Mouse (Mus musculus) embryo, embryonic 9.5 days (tissue): ENCODE measurements at regions not wholly inside any gene's neighbourhood (a gene's known extent, or its start where the extent isn't known, plus 50 kb on each side); places are given as distances from the start of the nearest gene placed in this dataset.

Source experiments
- DNase-seq: peaks from one replicate; pipeline ENCODE4 v3.0.0-alpha.2; 2017; ENCODE audit errors: extremely low spot score

DNA sequence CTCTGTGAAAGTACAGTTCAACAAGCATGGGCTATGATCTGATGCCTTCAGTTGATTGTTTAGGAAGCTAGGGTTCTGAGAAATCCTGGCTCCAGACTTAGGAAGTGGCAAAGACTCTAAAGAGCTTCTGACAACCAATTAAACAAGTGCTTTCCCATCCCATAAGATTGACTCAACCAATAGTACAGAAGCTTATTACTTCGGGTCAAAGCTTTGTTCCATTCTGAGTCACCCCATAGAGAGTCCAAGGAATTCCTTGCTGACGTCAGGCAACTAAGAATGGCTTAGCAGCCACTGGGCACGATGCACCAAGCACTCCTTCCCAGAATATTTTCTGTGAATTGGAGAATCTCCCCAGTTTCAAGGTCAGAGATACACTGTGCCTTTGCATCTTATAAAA lies 59.0 kb upstream of the Ntm start:
- DNase-seq: no peak

DNA sequence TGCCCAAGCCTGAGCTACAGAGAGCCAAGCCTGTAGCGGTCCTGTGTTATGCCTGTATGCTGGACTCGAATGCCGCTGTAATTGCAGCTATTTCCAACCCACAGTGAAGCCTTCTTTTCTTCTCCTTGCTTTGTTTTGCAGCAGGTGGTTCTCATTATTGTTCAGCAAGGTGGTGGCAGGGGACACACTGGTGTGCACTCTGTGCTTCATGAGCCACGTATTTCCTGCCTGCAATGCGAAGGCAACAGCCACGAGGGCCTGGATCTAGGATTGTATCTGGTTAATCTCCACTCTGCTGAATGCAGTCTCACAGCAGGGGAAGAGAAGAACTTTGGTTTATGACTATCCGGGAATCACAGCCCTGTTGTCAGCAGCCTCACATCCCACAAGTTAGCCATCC lies 62.3 kb upstream of the Ntm start:
- no peak for DNase-seq

DNA sequence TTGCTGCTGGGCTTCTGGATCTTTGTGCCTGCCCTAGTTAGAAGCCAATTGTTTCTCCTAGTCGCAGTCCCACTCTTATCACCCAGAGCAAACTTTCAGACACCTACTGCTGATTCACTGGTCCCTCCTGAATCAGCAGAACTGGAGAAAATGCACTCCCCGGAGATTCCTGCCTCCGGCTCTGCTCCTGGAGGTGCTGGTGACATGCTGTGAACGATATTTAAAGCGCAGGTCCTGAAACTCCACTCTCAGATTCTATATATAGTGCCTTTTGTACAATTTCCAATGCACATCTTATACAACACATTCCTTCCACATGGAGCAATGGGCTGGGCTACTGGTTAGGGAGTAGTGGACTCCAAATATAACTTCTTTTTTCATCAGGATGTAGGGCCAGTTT lies 64.0 kb upstream of the Ntm start:
- no peak for DNase-seq

DNA sequence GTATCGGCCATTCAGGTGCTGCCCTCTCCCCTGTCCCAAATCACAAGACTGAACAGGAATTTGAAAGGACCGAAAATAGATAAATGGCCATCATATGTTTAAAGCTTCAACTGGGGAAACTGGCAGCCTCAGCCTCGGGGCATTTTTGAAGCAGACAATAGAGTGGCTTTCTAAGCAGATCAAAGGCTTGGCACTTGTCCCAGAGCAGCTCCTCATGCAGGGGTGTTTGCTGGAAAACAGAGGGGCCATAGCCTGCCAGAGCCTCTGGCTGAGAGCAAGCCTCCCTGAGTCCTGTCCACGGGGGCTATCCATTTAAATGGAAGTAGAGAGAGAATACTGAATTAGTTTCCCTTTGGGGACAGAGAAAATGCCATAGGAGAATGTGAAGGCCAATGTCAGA lies 77.5 kb upstream of the Ntm start:
- DNase-seq: peak; percentile 14

DNA sequence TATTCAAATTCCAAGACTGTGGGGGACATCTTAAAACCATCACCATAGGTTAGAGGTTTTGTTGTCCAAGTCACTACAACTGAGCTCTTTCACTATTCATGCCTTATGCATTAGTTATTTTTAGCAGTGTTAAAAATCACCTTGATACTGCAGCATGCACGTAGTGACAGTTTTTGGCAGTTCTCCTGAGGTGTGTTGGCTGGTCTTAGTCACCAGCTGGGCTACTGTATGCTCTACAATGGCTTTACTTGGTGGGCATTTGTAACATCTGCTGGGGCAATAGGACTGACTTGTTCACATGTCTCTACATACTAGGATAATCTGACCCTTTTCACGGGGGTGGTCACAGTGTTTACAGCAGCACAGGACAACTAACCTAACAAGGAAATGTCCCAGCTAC lies 101.6 kb upstream of the Ntm start:
- DNase-seq: no peak

DNA sequence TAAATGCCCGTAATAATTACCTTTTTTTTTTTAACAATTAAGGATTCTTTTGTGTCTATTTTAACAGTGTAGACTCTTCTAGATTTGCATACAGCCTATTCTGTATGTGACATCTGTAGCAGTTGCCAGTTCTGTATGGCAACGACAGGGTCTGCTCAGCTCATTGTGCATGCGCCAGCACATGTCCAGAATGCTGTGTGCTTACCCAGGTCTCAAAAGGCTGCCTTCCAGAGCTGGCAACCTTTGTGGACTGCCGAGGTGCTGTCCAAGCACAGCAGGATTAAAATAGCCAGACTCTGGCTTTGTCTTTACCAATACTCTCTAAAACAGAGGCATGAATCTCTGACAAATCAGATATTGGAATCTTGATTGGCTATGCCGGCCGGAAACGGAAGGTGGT lies 105.0 kb upstream of the Ntm start:
- no peak for DNase-seq

DNA sequence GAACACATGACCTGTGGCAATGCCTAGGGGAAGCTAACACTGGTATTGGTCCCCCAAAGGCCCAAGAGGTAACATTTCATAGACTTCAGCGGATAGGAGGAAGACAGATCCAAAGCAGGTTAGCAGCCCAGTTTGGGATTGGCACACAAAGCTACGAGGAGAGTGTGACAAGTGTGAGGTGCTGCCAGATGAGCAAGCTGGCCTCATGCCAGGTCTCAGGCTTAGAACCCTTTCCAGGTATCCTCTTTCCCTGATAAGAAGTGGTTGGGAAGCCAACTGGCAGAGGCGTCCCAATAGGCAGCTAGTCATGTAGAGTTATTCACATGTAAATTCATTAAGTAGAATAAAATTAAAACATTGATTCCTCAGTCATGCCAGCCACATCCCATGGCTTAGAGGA lies 112.3 kb upstream of the Ntm start:
- DNase-seq: no peak

DNA sequence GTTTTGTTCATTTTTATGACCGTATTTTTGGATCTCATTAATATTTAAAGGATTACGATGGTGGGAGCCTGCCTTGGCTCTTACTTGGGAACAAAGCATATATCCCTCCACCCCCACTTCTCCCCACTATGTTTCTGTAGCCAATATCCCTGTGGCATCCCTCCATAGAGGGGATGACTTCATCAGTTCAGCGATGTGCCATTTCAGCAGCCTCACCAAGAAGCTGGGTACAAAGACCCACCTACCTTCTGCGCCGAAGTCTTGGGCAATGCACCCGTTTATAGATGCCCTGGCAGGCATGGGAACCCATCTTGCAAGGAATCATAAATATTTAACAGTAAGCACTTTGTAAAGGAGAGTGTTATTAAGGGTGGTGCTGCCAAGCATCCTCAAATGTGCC lies 113.1 kb upstream of the Ntm start:
- no peak for DNase-seq

DNA sequence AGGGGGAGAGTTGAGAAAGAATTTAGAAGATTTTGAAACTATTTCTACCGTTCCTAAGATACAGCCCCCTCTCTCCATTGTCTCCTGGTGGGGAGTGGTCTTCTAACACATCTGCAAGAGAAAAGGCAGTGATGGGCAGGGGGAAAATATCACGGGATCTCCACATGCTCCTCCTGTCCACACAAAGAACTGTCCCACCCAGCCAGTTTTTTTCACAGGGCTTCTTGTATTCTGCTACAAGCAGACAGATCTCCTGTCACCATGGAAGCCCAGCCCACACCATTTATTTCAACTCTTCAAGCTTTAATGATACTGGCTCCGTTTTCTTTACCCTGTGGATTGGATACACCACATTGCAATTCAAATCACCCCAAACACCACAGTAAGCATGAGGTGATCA lies 113.5 kb upstream of the Ntm start:
- DNase-seq: no peak

DNA sequence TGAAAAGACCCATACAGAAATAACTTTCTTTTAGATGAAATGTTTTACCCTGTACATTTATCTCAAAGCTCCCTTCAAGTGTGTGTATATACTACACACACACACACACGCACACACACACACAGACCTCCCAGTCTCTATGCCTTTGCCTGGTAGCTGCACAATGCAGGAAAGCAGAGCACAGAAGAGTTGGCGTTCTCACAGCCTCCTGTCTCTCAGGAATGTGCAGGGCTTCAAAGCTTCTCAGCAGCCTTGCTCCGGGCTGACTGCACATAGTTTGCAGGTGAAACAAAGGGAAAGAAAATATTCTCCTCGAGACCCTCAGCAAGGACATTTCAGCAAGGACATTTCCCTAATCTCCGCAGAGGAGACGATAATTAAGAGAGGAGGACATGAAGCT lies 139.0 kb upstream of the Ntm start:
- DNase-seq: peak; percentile 15

DNA sequence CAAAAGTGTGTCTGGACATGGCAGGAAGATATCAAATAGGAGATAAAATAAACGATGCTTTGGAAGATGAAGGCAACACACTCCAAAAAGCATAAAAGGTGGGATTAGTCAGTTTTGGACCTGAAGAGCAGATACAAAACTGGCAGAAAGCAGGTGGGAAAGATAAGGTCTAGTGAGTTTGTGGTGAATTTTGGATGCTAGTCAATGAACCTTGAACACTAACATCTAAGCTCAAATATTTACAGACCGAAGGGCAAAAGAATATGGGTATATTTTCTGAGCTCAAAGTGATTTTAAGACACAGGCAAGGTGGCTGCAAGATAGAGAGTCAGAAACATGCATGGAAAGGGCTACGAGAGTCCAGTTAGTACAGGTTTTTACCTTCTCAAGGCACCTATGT lies 159.4 kb upstream of the Ntm start:
- DNase-seq: no peak

DNA sequence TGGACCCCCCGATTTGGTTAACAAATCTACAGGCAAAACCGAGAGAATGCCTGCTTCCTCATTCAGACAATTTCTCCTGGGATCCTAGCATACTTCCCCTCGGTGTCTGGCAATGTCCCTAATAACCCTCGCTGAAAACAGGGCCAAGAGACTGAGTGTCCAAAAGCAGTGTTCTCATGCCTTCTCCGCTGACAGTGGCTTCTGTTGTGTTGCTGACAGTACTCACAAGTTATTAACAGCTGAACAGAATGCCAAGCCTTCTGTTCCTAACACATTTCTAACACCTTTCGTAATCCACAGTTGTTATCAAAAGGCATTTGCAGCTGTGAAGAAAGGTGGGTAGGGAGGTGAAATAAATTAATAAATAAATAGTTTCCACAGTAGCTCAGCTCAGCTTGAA lies 166.2 kb upstream of the Ntm start:
- no peak for DNase-seq

DNA sequence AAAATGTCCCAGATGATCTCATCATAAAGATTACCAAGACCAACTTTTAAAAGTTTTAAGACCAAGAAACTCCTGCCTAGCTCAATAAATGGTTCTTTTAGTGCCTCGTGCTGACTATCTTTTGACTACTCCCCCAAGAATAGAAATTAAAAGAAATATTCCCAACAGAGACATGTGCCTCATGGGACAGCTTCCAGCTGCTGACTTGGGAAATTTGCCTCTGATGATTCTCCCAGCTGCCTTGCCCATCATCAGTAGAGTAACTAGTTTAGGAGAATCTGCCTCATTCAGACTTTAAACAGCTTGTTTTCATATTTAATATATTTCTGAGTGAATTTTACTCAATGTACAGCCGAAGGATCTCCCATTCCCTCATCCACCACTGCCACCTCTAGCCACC lies 168.7 kb upstream of the Ntm start:
- no peak for DNase-seq

DNA sequence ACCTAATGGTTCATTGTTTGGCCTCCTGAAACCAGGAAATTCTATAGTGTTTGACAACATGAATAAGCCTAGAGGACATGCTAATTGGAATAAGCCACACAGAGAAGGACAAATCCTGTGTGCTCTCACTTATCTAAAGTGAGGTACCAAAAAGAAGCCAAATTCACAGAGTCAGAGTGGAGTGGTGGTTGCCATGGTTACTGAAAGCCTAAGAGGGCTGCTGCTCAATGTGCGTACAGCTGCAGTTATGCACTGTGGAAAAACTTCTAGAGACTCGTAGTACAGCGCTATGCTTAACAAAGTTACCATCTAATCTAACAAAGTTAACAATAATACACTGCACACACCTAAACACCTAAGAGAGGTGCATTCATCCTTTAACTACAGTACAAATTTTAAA lies 171.4 kb upstream of the Ntm start:
- DNase-seq: no peak

DNA sequence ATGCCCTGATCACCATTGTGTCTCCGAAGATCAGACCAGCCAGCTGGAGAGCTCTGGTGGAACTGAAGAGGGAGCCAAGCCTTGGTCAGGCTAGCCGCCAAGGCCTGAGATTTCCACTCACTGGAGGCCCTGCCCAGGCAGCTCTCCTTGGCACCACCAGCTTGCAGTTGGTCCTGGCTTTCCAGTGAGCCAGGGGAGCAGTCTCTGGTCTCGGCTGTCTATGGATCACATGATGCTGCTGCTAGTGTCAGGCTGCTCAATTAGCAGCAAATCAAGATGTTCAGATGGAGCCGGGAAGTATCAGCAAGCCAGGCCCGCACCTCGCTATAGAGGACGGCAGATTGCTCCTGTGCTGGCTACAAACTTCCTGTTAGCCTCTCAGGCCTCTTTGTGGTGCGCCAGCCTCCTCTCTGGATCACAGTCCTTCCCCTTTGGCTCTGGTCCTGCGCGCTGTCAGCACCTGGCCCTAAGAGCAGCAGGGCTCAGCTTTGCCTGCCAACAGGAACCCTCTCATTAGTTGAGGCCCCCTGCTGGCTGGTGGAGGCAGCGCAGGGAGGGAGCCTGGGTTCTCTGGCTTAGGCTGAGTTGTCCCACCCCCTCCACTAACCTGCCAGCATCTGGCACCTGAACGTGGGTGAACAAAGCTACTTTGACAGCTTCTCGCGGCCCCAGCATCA lies 174.8 kb upstream of the Ntm start:
- peak; percentile 79 for DNase-seq

DNA sequence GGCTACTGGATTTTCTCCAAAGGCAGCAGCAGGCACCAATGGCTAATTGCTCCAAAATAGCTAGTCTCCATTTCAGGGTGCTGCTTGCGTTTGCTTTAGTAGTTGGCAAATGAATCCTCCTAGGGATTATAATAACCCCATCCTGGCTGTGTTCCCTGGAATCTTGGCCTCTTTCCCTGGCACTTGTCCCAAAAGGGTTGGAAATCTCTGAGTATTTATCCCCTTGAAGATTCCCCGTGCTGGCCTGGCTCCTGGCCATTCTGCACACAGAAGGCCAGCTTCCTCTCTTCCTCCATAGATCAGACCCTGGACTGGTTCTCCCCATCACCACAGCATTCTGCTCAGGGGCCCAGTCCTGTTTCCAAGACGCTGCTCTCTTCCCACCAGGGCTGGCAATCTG lies 177.2 kb upstream of the Ntm start:
- DNase-seq: no peak

DNA sequence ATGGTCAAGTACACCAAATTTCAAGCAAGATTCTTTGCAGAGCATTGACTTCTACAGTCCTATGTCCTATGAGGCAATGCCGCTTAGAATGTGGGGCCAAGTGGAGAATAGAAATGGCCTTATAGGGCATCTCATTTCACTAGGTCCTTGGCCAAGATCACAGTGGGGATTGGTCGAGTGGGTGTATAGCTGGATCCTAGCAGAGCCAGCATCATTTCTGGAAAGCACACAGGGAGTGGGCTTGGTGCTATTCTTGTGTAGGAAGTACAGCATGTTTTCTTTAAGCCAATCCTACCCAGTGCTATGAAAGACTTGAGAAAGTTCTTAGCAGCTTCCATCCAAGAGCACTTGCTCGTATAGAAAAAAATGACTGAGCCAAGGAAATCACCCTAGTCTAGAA lies 178.2 kb upstream of the Ntm start:
- no peak for DNase-seq

DNA sequence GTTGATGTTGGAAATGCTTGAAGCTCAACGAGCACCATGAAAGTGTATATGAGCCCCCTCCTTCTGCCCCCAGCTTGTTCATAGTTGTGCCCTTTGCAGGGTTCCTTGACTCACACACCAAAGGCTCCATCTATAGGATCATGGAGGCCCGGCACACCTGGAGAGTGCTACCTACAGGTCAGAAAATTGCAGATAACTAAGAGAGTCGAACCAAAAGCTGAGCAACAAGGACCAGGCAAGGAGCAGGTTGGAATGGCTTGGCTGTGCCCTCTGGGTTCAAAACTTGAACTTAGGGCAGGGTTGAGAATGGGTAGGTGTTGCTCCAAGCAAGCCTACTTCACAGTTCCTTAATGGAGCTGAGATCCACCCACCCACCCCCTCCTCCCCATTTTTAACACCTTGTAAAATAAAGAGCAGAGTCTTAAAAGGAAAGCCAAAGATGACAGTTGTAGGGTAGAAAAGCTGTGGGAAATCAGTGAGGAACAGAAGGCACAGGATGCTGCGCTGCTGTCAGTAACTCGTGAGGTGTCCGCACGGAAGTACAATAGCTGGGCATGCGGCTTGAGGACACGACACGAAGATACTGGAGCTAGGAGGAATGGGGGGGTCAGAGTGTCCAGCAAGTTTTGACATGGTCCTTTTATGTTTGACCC lies 180.0 kb upstream of the Ntm start:
- DNase-seq: no peak

DNA sequence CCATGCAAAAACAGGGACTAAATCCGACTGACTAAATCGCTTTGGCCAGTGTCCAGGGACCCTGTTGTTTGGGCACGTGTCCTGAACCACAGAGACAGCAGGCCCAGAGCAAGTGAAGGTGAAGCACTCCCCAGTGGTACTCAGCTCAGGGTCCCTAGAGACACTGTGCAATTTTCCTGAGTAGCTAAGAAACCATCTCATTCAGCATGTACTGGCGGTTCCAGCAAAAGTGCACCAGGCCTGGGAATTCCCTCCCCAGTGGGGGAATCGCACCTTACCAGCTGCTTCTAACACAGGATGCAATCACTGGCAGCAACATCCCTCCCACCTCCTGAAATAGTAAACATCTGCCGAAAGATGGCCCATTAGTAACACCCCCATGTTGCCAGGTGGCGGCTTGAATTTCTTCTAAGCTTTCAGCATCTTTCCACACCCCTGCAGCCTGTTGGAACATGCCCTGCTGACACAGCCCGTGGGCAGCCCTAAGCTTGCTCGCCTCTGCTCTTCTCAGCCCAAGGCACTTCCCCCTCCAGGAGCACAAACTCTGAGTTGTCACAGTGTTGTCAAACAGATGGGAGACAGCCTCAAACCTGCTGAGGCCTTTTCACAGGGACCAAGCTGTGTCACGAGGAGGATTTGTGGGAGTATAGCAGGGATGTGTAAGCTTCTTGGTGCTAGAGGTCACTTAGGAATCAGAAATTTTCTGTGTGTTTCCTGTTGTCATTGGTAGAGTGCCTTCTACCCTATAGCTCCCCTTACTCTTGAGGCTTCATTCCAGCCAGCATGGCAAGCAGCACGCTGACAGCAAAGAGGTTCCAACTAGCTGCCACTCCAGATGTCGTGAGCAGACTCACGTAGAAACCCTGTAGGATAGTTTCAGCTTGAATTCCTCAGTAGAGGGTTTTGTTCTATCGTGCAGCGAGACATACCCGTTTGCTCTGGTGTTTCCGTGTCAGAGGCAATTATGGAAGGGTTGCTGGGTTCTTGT lies 186.8 kb upstream of the Ntm start:
- DNase-seq: peak; percentile 31

DNA sequence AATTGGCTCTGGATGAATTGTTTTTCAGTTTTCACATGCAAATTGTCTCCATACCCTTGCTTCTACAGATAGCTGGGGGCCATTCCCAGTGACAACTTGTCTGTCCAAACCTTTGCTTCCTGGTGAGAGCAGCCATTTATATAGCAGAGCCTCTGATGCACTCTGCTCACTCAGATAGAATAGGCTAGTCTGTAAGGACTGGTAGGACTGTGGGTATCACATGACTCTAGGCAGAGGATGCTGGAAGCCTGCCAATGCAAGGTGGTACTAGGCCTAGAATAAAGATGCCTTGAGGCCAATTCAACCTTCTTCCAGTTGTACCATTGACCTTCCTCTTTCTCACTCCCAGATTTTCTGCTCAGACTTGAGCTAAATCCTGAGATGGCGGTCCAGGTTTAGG lies 188.2 kb upstream of the Ntm start:
- no peak for DNase-seq

DNA sequence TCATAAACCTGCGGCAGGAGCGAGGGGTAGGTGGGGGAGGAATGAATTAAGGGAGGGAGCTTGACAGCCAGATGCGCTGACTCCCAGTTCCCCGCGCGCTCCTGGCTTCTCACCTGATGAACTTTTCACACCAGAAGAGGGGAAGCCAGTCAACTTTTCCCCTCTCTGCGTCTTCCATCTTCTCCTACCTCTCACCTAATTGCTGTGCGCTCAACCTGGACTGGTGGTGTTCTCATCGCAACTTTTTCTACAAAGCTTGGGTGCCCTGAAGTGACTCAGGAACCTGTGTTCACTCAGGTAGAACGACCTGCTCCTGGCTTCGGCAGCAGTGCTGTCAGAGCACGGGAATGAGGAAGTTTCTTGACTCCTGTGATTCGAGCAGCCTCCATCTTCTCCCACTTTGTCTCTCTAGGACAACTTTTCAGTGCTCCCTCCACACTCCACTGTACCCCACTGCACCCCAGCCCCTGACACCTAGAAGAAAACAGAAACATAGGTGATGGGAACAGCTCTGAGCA lies 203.4 kb upstream of the Ntm start:
- no peak for DNase-seq

DNA sequence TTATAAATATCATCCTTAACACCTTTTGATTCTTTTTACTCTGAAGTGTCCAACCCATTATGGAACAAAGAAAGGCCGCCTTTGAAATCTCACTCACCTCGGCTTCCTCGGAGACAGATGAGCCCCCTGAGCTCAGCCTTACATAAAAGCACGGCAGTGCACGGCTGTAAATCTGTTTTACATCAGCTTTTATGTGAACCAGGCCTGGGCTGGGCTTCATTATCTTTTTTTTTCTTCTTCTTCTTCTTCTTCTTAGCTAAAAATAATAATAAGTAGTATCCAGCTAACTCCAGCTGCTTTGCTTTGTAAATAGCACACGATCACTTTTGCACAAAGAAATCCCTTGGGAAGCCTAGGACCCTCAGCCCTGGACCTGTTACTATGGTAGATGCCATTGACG lies 204.3 kb upstream of the Ntm start:
- no peak for DNase-seq

DNA sequence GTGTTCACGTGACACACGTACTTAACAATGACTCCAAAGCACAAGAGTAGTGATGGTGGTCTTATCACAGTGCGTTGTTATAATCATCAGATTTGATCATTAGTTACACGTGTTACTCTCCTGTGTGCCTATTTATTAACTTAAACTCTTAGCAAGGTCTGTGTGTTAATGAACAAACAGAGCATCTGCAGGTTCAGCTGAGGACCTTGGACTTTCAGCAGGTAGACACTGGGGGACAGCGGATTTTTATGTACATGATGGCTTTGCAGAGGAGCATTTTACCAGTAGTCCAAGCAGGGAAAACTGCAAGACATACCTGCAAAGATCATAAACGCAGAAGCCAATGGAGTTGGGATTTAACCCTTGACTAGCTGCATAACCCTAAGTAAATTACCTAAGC lies 211.7 kb upstream of the Ntm start:
- no peak for DNase-seq
